Mouse (Mus musculus) forebrain, embryonic 13.5 days (tissue): Measurements from ENCODE around the gene Slc12a4. TPM values are rescaled to one million over a fixed set of nuclear protein-coding genes. Genes with fewer than 3 reads are reported as not detected.
A peak's percentile ranks its signal among the peaks of the same experiment; 100 is the strongest.
"Not testable (repeated sequence)": the region's sequence is repeated elsewhere in the genome, so short reads cannot be mapped to it uniquely, and the experiment has no call there.

ENCODE experiments used
- ATAC-seq: fragments of 200-750 bp; cut with Nextera tagmentation; 2 replicates; pipeline ENCODE4 v1.8.0; 2017
- H3K27ac ChIP-seq: fragments of 300-500 bp; sonication (generic); 2 replicates; pipeline ENCODE4 v1.5.1; 2015; ENCODE audit warnings: inconsistent platforms, mild to moderate bottlenecking, moderate library complexity
- H3K27me3 ChIP-seq: fragments of 300-500 bp; sonication (generic); 2 replicates; pipeline ENCODE4 v1.6.1; 2015; ENCODE audit warnings: mild to moderate bottlenecking, inconsistent platforms
- H3K36me3 ChIP-seq: fragments of 300-500 bp; sonication (generic); 2 replicates; pipeline ENCODE4 v1.6.1; 2015; ENCODE audit warnings: mild to moderate bottlenecking, inconsistent platforms; ENCODE audit not compliant: poor library complexity, severe bottlenecking
- H3K4me1 ChIP-seq: fragments of 300-500 bp; sonication (generic); 2 replicates; pipeline ENCODE4 v1.6.1; 2015; ENCODE audit warnings: inconsistent platforms
- H3K4me2 ChIP-seq: fragments of 300-500 bp; sonication (generic); 2 replicates; pipeline ENCODE4 v1.6.1; 2015; ENCODE audit warnings: inconsistent platforms, mild to moderate bottlenecking, moderate library complexity
- H3K4me3 ChIP-seq: fragments of 300-500 bp; sonication (generic); 2 replicates; pipeline ENCODE4 v1.5.1; 2015; ENCODE audit warnings: mild to moderate bottlenecking, inconsistent platforms
- H3K9ac ChIP-seq: fragments of 300-500 bp; sonication (generic); 2 replicates; pipeline ENCODE4 v1.6.1; 2015; ENCODE audit warnings: mild to moderate bottlenecking, inconsistent platforms
- H3K9me3 ChIP-seq: fragments of 300-500 bp; sonication (generic); replicated peaks from 2 replicates; pipeline ENCODE4 v1.6.1; 2016; ENCODE audit warnings: inconsistent platforms
- WGBS: fragments of 180-500 bp; shearing (Covaris S2); methylation state at CpG from one replicate; pipeline ENCODE4 v1.1.7; 2015; 5-methylcytosine and 5-hydroxymethylcytosine counted together
- polyA plus RNA-seq: library from polyadenylated mRNA; unstranded; fragments of >200 nt; fragmentation: Nextera tagmentation; extraction: Ambion mirVana; gene quantifications from 2 replicates; pipeline ENCODE4 v1.2.1, GENCODE M21; 2015

Slc12a4 gene
- polyA plus RNA-seq = 6.3 and 7.1 TPM in 2 replicates

GRCm38 (mm10) chr8:105965905-105966341, at the start of gene Slc12a4:
Gene Slc12a4 (minus strand): TSS chr8:105966097.
- H3K36me3 ChIP-seq = no peaks in the 10 kb centered on the region
- H3K4me3 ChIP-seq = peak within 1 kb of the TSS; percentile 59
- H3K27ac ChIP-seq = no peak within 1 kb of the TSS; the same call in 1 of the 2 replicates
- H3K9ac ChIP-seq = peak within 1 kb of the TSS; percentile 68
- ATAC-seq = peak; percentile 87
- peaks cover 46% of the 10 kb centered on the region for H3K27me3 ChIP-seq
- peaks cover 12% of the 10 kb centered on the region; the same call in 1 of the 2 replicates for H3K4me1 ChIP-seq
- no peaks in the 10 kb centered on the region for H3K9me3 ChIP-seq
- WGBS = 0% methylated on average over 22 of the region's 47 CpGs
- H3K4me2 ChIP-seq = peak within 1 kb of the TSS; percentile 78

GRCm38 (mm10) chr8:106012203-106012602, 46.3 kb upstream of the Slc12a4 start:
- H3K4me3 ChIP-seq = peak overlapping the region; percentile 97
- H3K4me1 ChIP-seq = peaks cover 20% of the 10 kb centered on the region
- not testable (repeated sequence) for H3K9me3 ChIP-seq, H3K9ac ChIP-seq, ATAC-seq, H3K27me3 ChIP-seq, H3K27ac ChIP-seq
- peak overlapping the region; percentile 100 for H3K4me2 ChIP-seq
- WGBS = 85% methylated on average over 8 of the region's 8 CpGs
- H3K36me3 ChIP-seq = peaks cover 20% of the 10 kb centered on the region

GRCm38 (mm10) chr8:106011643-106011986, 45.7 kb upstream of the Slc12a4 start, which contains the start of gene Ddx28:
Gene Ddx28 (minus strand): TSS chr8:106011882.
- Histone ChIP-seq H3K27me3 (no peaks in the 10 kb centered on the region), H3K4me3 (peak within 1 kb of the TSS; percentile 97), H3K36me3 (peaks cover 20% of the 10 kb centered on the region), H3K9me3 (no peaks in the 10 kb centered on the region), H3K4me2 (peak within 1 kb of the TSS; percentile 100), H3K27ac (peak within 1 kb of the TSS; percentile 57; the same call in 1 of the 2 replicates), H3K4me1 (peaks cover 20% of the 10 kb centered on the region), H3K9ac (peak within 1 kb of the TSS; percentile 91)
- peak; percentile 17; the same call in 1 of the 2 replicates for ATAC-seq
- 2% methylated on average over 6 of the region's 6 CpGs for WGBS

- Histone ChIP-seq H3K9ac (peak overlapping the region; percentile 91), H3K9me3 (no peaks in the 10 kb centered on the region), H3K4me1 (peaks cover 20% of the 10 kb centered on the region), H3K27me3 (no peaks in the 10 kb centered on the region), H3K4me2 (peak overlapping the region; percentile 100), H3K27ac (peak overlapping the region; percentile 57; the same call in 1 of the 2 replicates), H3K4me3 (peak overlapping the region; percentile 97), H3K36me3 (peaks cover 15% of the 10 kb centered on the region)
- peak; percentile 97 for ATAC-seq
- 1% methylated on average over 74 of the region's 74 CpGs for WGBS
These were observed 45.1 kb upstream of the Slc12a4 start for GRCm38 (mm10) chr8:106010748-106011642.

GRCm38 (mm10) chr8:106007891-106008290, 42.0 kb upstream of the Slc12a4 start:
- ATAC-seq, H3K27ac ChIP-seq, H3K27me3 ChIP-seq, H3K4me2 ChIP-seq, H3K4me3 ChIP-seq, H3K9ac ChIP-seq, H3K9me3 ChIP-seq: not testable (repeated sequence)
- H3K4me1 ChIP-seq = peaks cover 20% of the 10 kb centered on the region
- WGBS = 63% methylated on average over 3 of the region's 3 CpGs
- H3K36me3 ChIP-seq = peaks cover 11% of the 10 kb centered on the region

GRCm38 (mm10) chr8:106007135-106007534, 41.2 kb upstream of the Slc12a4 start:
- Histone ChIP-seq H3K4me1 (peaks cover 20% of the 10 kb centered on the region), H3K4me3 (no peak overlapping the region), H3K9ac (no peak overlapping the region), H3K27me3 (no peaks in the 10 kb centered on the region), H3K4me2 (no peak overlapping the region), H3K9me3 (no peaks in the 10 kb centered on the region), H3K36me3 (peaks cover 11% of the 10 kb centered on the region), H3K27ac (no peak overlapping the region)
- WGBS = 90% methylated on average over 3 of the region's 3 CpGs
- no peak for ATAC-seq

GRCm38 (mm10) chr8:106006413-106006812, 40.5 kb upstream of the Slc12a4 start:
- Histone ChIP-seq H3K4me2 (no peak overlapping the region), H3K27ac (no peak overlapping the region), H3K9ac (no peak overlapping the region), H3K27me3 (0 out of 2 replicates have a peak, but pooled peaks cover 3% of the 10 kb centered on the region), H3K36me3 (peaks cover 11% of the 10 kb centered on the region), H3K9me3 (no peaks in the 10 kb centered on the region), H3K4me3 (no peak overlapping the region), H3K4me1 (peaks cover 16% of the 10 kb centered on the region)
- ATAC-seq = no peak
- 90% methylated on average over 4 of the region's 4 CpGs for whole genome bisulfite sequencing

- H3K4me2 ChIP-seq = no peak within 1 kb of the TSS
- no peak within 1 kb of the TSS for H3K27ac ChIP-seq
- 0 out of 2 replicates have a peak, but pooled peaks cover 3% of the 10 kb centered on the region for H3K27me3 ChIP-seq
- 82% methylated on average over 4 of the region's 4 CpGs for WGBS
- no peaks in the 10 kb centered on the region for H3K9me3 ChIP-seq
- H3K4me3 ChIP-seq = no peak within 1 kb of the TSS
- peaks cover 16% of the 10 kb centered on the region for H3K4me1 ChIP-seq
- H3K36me3 ChIP-seq = peaks cover 11% of the 10 kb centered on the region
- no peak for ATAC-seq
- no peak within 1 kb of the TSS for H3K9ac ChIP-seq
These were observed 40.0 kb upstream of the Slc12a4 start, which contains the start of gene Dpep2nb for GRCm38 (mm10) chr8:106005875-106006274. Gene Dpep2nb (minus strand): TSS chr8:106005975.

GRCm38 (mm10) chr8:106004538-106005207, 38.8 kb upstream of the Slc12a4 start:
- Histone ChIP-seq H3K4me3 (no peak overlapping the region), H3K4me1 (peaks cover 5% of the 10 kb centered on the region), H3K9me3 (no peaks in the 10 kb centered on the region), H3K4me2 (no peak overlapping the region), H3K36me3 (peaks cover 6% of the 10 kb centered on the region), H3K9ac (no peak overlapping the region), H3K27ac (no peak overlapping the region), H3K27me3 (0 out of 2 replicates have a peak, but pooled peaks cover 3% of the 10 kb centered on the region)
- ATAC-seq = no peak
- 84% methylated on average over 8 of the region's 8 CpGs for WGBS

GRCm38 (mm10) chr8:106001908-106002307, 36.0 kb upstream of the Slc12a4 start:
- H3K9ac ChIP-seq = no peak overlapping the region
- no peak for ATAC-seq
- H3K4me2 ChIP-seq = no peak overlapping the region
- H3K4me1 ChIP-seq = no peaks in the 10 kb centered on the region
- 86% methylated on average over 4 of the region's 4 CpGs for WGBS
- H3K27ac ChIP-seq = no peak overlapping the region
- no peaks in the 10 kb centered on the region for H3K9me3 ChIP-seq
- no peak overlapping the region for H3K4me3 ChIP-seq
- 0 out of 2 replicates have a peak, but pooled peaks cover 3% of the 10 kb centered on the region for H3K27me3 ChIP-seq
- H3K36me3 ChIP-seq = no peaks in the 10 kb centered on the region

GRCm38 (mm10) chr8:105998971-105999370, 33.1 kb upstream of the Slc12a4 start:
- Histone ChIP-seq H3K4me2 (no peak overlapping the region), H3K27ac (no peak overlapping the region), H3K27me3 (0 out of 2 replicates have a peak, but pooled peaks cover 3% of the 10 kb centered on the region), H3K36me3 (no peaks in the 10 kb centered on the region), H3K4me3 (no peak overlapping the region), H3K9ac (no peak overlapping the region), H3K4me1 (no peaks in the 10 kb centered on the region), H3K9me3 (no peaks in the 10 kb centered on the region)
- WGBS = 91% methylated on average over 2 of the region's 2 CpGs
- no peak for ATAC-seq

- Histone ChIP-seq H3K36me3 (no peaks in the 10 kb centered on the region), H3K4me1 (no peaks in the 10 kb centered on the region), H3K4me3 (no peak overlapping the region), H3K4me2 (no peak overlapping the region), H3K9me3 (no peaks in the 10 kb centered on the region), H3K27ac (no peak overlapping the region), H3K9ac (no peak overlapping the region), H3K27me3 (no peaks in the 10 kb centered on the region)
- WGBS = 76% methylated on average over 7 of the region's 7 CpGs
- ATAC-seq = no peak
These were observed 30.5 kb upstream of the Slc12a4 start for GRCm38 (mm10) chr8:105996359-105996758.
